Mouse (Mus musculus): Measurements from ENCODE around the gene Cog3.

GRCm38 (mm10) chr14:75794726-75795125 lies 40.4 kb upstream of the Cog3 start:
- no peak for TF ChIP-seq GATA1 (IDR thresholded peaks at IDR 0.05; ENCODE audit: borderline replicate concordance, low read length)
- TF ChIP-seq FLI1 (IDR thresholded peaks at IDR 0.05; ENCODE audit: low read length) = no peak

Data from megakaryocyte, embryonic 14.5 days (primary cell).